Mouse (Mus musculus): ENCODE data around the gene Lrrc40. TPM values are rescaled to one million over a fixed set of nuclear protein-coding genes. Genes with fewer than 3 reads are reported as not detected.

Gene Lrrc40
- 10 to 100 TPM; 35.8 to 38.7 TPM for total RNA-seq (2021)

- intact Hi-C loops (cut with DNase I) = no loop called here
- DNase-seq (ENCODE audit: extremely low spot score in 1 of 2, low spot score in 2 of 2) = peak; percentile 94 to 98
Observed at GRCm38 (mm10) chr3:158036329-158036988, at the start of gene Lrrc40, which contains the start of gene Srsf11. Lrrc40 (plus strand) TSS chr3:158036662. Srsf11 (minus strand) TSS chr3:158036639.

- DNase-seq (ENCODE audit: extremely low spot score in 1 of 2, low spot score in 2 of 2) = no peak
- intact Hi-C loops (cut with DNase I) = no loop called here
Observed at GRCm38 (mm10) chr3:157993322-157993721, 43.1 kb upstream of the Lrrc40 start.

GRCm38 (mm10) chr3:157995726-157996125 is 40.7 kb upstream of the Lrrc40 start:
- intact Hi-C loops (cut with DNase I) = no loop called here
- DNase-seq (ENCODE audit: extremely low spot score in 1 of 2, low spot score in 2 of 2) = no peak

DNA sequence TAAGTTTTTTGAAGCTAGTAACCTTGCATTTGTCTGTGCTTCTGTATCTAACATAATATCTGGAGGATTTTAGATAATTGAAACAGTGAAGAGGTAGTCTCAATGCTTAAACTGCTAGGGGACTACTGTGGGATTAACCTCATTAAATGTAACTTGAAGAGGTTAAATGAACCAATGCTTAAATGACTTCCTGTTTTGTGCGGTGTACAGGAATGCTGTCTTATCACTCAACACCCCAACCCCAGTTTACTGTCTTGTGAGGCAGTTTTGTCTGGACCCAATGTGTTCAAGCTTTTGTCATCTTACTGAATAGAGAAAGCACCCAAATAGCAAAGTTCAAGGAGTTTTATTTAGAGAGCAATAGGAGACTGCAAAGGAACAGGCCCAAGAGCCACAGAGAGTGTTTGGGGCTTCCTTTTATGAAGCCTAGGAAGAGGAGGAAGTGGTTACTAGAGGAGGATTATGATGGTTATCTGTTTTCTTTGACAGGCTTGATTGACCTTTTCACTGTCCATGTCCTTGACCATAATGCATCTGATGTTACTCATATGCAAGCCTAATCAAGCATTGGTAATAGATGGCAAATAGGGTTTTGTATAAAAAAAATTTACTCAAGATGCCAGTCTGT is 37.6 kb upstream of the Lrrc40 start:
- intact Hi-C loops (cut with DNase I) = no loop called here
- DNase-seq (ENCODE audit: extremely low spot score in 1 of 2, low spot score in 2 of 2) = no peak

GRCm38 (mm10) chr3:158008647-158009046 is 27.8 kb upstream of the Lrrc40 start:
- no peak for DNase-seq (ENCODE audit: extremely low spot score in 1 of 2, low spot score in 2 of 2)
- intact Hi-C loops (cut with DNase I) = loop anchor here (10.0 kb wide), 1 partner anchor 134 kb away; no protein-coding TSS in a partner anchor

- no peak for DNase-seq (ENCODE audit: extremely low spot score in 1 of 2, low spot score in 2 of 2)
- intact Hi-C loops (cut with DNase I) = loop anchor here (5.0 to 10.0 kb wide), 2 partner anchors 135 to 468 kb away; no protein-coding TSS in a partner anchor
Observed at GRCm38 (mm10) chr3:158009762-158010320, 26.6 kb upstream of the Lrrc40 start.

DNA sequence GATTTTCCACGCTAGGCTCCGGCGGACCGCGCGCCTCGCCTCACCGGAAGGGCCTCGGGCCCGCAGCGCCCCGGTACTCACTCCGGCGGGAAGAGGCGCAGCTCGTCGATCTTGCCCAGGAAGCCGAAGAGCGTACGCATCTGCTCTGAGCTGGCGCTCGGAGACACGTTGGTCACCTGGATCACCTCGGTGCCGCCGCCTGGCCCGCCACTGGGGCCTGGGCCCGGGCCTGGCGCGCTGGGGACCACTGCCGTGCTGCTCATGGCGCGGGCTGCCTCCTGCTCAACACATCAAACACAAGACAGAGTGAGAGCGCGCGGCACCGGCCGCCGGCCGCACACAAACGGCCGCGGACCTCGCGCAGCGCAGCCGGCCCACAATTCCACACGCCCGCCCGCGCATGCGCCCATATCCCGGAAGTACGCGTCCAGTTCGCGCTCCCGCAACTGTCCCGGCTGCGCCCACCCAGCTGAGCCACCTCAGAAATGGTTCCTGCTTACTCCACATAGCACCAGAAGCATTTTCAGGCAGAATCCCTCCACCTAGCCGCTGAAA is 5.0 kb upstream of the Lrrc40 start:
- DNase-seq (ENCODE audit: extremely low spot score in 1 of 2, low spot score in 2 of 2) = peak; percentile 88 to 95
- intact Hi-C loops (cut with DNase I) = loop anchor here (5.0 kb wide), 1 partner anchor 84 kb away; the partner anchor contains the start of gene Ankrd13c

DNA sequence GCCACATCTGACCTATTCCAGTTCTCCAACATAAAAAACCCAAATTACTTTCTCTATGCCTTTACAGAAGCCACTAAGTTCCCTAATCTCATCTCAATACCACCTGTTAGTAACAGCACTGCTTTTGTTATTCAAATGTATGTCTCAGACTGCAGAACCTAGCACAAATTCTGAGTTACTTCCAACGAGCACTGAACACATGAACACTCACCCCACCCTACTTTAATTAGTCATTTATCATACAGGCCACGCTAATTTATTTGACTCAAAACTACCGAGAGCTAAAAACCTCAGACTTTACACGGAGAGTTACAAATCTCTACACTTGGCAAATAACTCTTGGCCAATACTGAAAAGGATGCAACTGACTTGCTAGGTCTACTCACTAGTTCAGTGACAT is 4.4 kb upstream of the Lrrc40 start:
- DNase-seq (ENCODE audit: extremely low spot score in 1 of 2, low spot score in 2 of 2) = no peak
- intact Hi-C loops (cut with DNase I) = loop anchor here (5.0 kb wide), 1 partner anchor 85 kb away; the partner anchor contains the start of gene Ankrd13c

- no peak for DNase-seq (ENCODE audit: extremely low spot score in 1 of 2, low spot score in 2 of 2)
- intact Hi-C loops (cut with DNase I) = no loop called here
Observed at GRCm38 (mm10) chr3:158035866-158036265, 596 bp upstream of the Lrrc40 start.

DNA sequence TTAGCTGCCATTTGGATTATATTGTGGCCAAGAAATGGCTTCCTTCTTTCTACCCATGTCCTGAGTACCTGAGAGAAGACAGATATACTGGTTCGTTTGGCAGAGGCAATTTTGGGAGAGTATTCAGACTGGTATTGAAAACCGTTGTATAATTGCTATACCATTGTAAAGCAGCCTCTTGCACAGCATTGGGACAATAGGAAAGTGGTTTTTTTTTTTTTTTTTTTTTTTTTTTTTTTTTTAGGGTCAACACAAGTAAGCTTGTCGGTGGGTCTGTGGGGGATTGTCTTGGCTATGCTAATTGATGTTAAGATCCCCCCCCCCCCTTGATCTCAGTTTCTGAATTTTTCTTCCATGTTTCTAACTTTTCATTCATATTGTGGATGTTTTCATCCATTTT is 1.6 kb downstream of the Lrrc40 start:
- no peak for DNase-seq (ENCODE audit: extremely low spot score in 1 of 2, low spot score in 2 of 2)
- intact Hi-C loops (cut with DNase I) = no loop called here

GRCm38 (mm10) chr3:158040755-158041154 is 4.3 kb downstream of the Lrrc40 start:
- DNase-seq (ENCODE audit: extremely low spot score in 1 of 2, low spot score in 2 of 2) = no peak
- intact Hi-C loops (cut with DNase I) = no loop called here

DNA sequence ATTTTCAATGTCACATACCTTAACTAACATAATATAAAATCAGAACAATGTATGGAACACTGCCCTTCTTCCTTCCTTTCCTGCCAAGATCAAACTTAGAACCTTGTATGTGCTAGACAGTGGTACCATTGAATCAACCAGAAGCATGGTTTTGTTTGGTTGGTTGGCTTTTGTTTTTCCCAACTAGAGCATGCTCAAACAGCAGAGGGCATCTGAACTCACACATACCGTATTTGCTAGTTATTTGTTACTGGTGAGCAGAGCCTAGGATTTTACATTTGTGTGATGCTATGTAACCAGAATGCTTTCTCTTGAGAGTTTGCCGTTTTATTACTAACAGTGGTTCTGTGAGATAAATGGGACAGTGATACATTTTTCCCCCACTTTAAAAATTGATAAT is 13.0 kb downstream of the Lrrc40 start:
- intact Hi-C loops (cut with DNase I) = no loop called here
- DNase-seq (ENCODE audit: extremely low spot score in 1 of 2, low spot score in 2 of 2) = no peak

DNA sequence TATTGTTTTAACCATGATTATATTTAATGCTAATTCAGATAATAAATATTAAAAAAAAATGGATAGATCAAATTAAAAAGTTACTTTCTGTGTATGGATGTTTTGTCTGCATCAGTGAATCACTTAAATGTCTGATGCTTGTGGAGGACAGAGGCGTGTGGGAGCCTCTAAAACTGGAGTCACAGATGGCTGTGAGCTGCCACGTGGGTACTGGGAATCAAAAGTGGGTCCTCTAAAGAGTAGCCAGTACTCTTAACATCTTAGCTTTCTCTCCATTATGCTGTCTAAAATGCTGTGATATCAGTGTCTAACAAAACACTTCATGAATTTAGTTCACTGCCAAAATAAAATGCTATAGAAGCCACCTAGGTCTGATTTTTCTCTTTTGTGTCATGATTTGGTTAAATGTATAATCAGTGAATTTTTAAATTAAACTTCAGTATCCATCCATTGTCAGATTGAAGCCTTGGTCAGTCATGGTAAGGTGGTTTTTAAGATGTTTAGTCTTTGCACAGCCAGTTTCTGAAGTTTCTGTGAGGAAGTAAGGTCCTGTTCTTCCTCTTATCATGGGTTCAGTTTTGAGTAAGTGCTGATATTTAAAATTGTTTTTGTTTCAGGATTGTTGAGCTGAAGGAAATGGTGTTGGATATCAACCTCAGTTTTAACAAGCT is 24.3 kb downstream of the Lrrc40 start:
- intact Hi-C loops (cut with DNase I) = loop anchor here (10.0 kb wide), 1 partner anchor 1484 kb away; no protein-coding TSS in a partner anchor

DNA sequence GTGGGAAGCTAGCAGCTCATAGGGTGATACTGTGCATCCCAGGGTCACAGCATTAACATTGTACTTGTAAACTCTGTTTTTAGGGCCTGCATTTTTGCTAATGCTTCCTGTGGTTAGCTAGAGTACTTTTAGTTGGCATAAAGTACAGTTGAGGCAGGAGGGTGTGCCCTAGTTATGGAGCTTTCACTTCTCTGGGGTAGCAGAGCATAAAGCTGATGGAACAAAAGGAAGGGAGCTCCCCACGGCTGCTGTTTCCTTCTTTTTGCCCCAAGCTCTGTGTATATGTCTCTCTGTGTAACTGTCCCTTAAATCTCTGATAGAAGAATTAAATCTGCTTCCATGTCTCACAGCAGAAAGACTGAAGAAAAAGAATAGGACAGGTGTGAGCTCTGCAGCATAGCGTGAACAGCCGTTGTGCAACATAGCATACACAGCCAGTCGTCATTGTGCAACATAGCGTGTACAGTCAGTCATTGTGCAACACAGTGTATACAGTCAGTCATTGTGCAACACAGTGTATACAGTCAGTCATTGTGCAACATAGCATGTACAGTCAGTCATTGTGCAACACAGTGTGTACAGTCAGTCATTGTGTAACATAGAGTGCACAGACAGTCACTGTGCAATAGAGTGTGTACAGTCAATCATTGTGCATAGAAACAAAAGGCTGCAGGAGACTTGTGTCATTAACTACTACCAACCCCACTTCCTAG is 25.5 kb downstream of the Lrrc40 start:
- no peak for DNase-seq (ENCODE audit: extremely low spot score in 1 of 2, low spot score in 2 of 2)
- intact Hi-C loops (cut with DNase I) = loop anchor here (10.0 kb wide), 1 partner anchor 1483 kb away; no protein-coding TSS in a partner anchor

More for the DNA sequence above, 24.3 kb downstream of the Lrrc40 start:
- DNase-seq (ENCODE audit: extremely low spot score in 1 of 2, low spot score in 2 of 2) = no peak

DNA sequence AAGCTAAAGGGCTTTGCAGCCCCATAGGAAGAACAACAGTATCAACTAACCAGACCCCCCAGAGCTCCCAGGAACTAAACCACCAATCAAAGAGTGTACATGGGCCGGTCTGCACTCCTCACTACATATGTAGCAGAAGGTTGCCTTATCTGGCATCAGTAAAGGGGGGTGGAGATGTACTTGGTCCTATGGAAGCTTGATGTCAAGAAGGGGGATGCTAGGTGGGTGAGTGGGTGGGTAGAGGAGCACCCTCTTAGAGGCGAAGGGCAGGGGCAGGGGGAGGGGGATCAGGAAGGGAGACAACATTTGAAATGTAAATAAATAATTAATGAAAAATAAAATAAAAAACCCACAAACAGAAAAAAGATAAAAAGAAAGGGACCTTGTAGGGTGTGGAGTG is 28.8 kb downstream of the Lrrc40 start:
- no peak for DNase-seq (ENCODE audit: extremely low spot score in 1 of 2, low spot score in 2 of 2)
- intact Hi-C loops (cut with DNase I) = loop anchor here (10.0 kb wide), 1 partner anchor 1480 kb away; no protein-coding TSS in a partner anchor

DNA sequence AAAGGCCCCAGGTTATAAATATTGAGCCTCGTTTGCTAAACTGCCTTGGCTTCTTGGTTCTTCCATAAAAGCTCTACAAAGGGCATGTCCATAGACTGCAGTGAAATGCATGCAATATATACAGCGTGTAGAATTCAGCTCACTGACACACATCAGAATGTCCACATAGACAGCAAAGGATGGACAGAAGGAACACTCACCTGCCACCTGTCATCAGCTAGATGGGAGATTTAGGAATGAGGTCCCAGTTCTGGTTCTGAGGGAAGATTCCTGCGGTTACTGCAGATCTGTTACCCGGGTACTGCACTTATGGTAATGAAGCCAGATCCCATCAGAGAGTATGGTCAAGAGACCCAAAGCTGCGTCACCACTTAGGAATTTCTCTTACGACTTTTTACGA is 31.5 kb downstream of the Lrrc40 start:
- DNase-seq (ENCODE audit: extremely low spot score in 1 of 2, low spot score in 2 of 2) = no peak
- intact Hi-C loops (cut with DNase I) = loop anchor here (10.0 kb wide), 1 partner anchor 1477 kb away; no protein-coding TSS in a partner anchor

DNA sequence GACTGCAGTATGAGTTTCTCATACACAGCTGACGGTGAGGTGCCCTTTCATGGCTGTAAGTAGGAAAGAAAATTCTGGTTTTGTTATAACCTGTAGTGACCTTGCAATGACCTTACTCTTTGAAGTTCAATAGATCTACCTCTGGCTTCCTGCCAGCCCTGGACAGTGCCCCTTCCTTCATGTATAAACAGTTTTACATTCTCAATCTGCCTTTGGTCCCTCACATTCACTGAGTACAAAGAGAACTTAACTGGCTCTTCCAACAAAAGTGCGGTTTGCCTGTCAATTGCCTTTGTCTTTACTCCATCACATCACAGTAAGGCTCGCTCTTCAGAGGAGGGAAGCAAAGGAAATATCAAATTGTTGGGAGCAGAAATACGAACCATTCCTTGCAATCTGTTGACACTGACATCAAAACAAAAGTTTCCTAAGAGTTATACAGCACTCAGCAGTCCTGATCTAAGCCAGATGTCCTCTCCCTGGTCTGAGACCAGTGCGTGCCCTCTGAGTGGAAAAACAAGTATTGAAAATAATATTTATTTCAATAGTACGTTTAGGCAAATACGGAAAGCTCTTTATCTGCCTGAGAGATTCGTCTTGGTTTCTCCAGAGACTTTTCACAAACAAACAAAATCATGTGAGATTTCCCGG is 32.3 kb downstream of the Lrrc40 start:
- peak in 1 of 2 experiments; percentile 30 for DNase-seq (ENCODE audit: extremely low spot score in 1 of 2, low spot score in 2 of 2)
- intact Hi-C loops (cut with DNase I) = loop anchor here (10.0 kb wide), 1 partner anchor 1476 kb away; no protein-coding TSS in a partner anchor

DNA sequence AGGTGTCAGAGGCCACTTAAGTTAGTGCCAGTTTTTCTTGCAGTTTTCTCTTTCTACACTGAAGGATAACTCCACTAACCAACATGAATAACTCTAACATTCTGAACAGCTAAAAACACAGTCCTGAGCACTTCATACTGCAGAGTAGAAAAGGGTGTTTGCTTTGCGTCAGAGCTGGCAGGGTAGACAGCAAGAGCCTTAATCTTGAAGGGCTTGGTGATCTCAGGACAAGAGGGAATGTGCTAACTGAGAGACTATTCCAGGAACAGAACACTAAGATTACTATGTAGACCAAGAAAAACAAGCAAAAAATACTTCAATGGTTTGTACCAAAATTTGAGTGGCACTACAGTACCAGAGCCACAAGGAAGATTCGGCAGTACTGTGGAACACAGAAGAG is 38.5 kb downstream of the Lrrc40 start:
- DNase-seq (ENCODE audit: extremely low spot score in 1 of 2, low spot score in 2 of 2) = no peak
- intact Hi-C loops (cut with DNase I) = no loop called here
